Mouse (Mus musculus): ENCODE results near the gene Cmas. TPM values are rescaled to one million over a fixed set of nuclear protein-coding genes. Genes with fewer than 3 reads are reported as not detected.

The Cmas gene
- 385 TPM for polyA plus RNA-seq (2014; fragmentation: Illumina TruSeq; extraction: RNeasy Lipid Tissue Mini Kit (QIAGEN cat#74804); ENCODE audit: low read depth, low replicate concordance)

GRCm38 (mm10) chr6:142756507-142757333 is at the start of gene Cmas:
Gene Cmas, plus strand, starts transcription at chr6:142756686.

GRCm38 (mm10) chr6:142804402-142804801 is 47.9 kb downstream of the Cmas start, which contains the start of gene Sult6b2:
Gene Sult6b2, minus strand, starts transcription at chr6:142804502.

Other genes starting within 250 kb of the Cmas start
- gene Ldhb, start 248.7 kb upstream of the Cmas start, polyA plus RNA-seq (2014; fragmentation: Illumina TruSeq; extraction: RNeasy Lipid Tissue Mini Kit (QIAGEN cat#74804); ENCODE audit: low read depth, low replicate concordance), result 10.8 TPM
- gene Kcnj8, start 185.1 kb upstream of the Cmas start, polyA plus RNA-seq (2014; fragmentation: Illumina TruSeq; extraction: RNeasy Lipid Tissue Mini Kit (QIAGEN cat#74804); ENCODE audit: low read depth, low replicate concordance), result 5.5 TPM
- 24.4 TPM for gene Abcc9, start 54.4 kb upstream of the Cmas start, polyA plus RNA-seq (2014; fragmentation: Illumina TruSeq; extraction: RNeasy Lipid Tissue Mini Kit (QIAGEN cat#74804); ENCODE audit: low read depth, low replicate concordance)
- gene Sult6b2, start 47.8 kb downstream of the Cmas start, polyA plus RNA-seq (2014; fragmentation: Illumina TruSeq; extraction: RNeasy Lipid Tissue Mini Kit (QIAGEN cat#74804); ENCODE audit: low read depth, low replicate concordance), result not detected
- 1.0 TPM for gene St8sia1, start 207.8 kb downstream of the Cmas start, polyA plus RNA-seq (2014; fragmentation: Illumina TruSeq; extraction: RNeasy Lipid Tissue Mini Kit (QIAGEN cat#74804); ENCODE audit: low read depth, low replicate concordance)

Measured in sigmoid colon, adult 10 weeks (tissue).